Mouse (Mus musculus) megakaryocyte, adult 5-6 weeks (primary cell): ENCODE measurements around the gene Gm49325. TPM values are rescaled to one million over a fixed set of nuclear protein-coding genes. Genes with fewer than 3 reads are reported as not detected.

Experiments
- ATAC-seq: 2 replicates; pipeline ENCODE4 v1.8.0; 2016; ENCODE audit warnings: mild to moderate bottlenecking, inconsistent platforms; ENCODE audit not compliant: poor library complexity, severe bottlenecking
- total RNA-seq, 2 experiments: library from RNA; stranded (forward) in 1 of 2; stranded (reverse) in 1 of 2; fragments of 153-499, 151-499 nt in 1 of 2; fragments of 221-1000, 200-1000 nt in 1 of 2; gene quantifications; 2 replicates each; pipeline versions ENCODE4 v1.2.3 to v1.2.4; 2015 to 2017

Gm49325 gene
- total RNA-seq, 2 experiments from 2014 or later, result not detected

- no peak for ATAC-seq
Observed at GRCm38 (mm10) chr10:77588036-77588435, 18.0 kb upstream of the Gm49325 start.

GRCm38 (mm10) chr10:77589117-77589516 lies 16.9 kb upstream of the Gm49325 start:
- no peak for ATAC-seq

GRCm38 (mm10) chr10:77589749-77590148 lies 16.2 kb upstream of the Gm49325 start:
- no peak for ATAC-seq

- ATAC-seq, result peak; percentile 97
Observed at GRCm38 (mm10) chr10:77590812-77591211, 15.2 kb upstream of the Gm49325 start.

GRCm38 (mm10) chr10:77591546-77591945 lies 14.5 kb upstream of the Gm49325 start:
- no peak for ATAC-seq

- no peak for ATAC-seq
Observed at GRCm38 (mm10) chr10:77596060-77596459, 9.9 kb upstream of the Gm49325 start.

GRCm38 (mm10) chr10:77603021-77603420 lies 3.0 kb upstream of the Gm49325 start:
- ATAC-seq, result no peak

- no peak for ATAC-seq
Observed at GRCm38 (mm10) chr10:77604111-77604510, 1.9 kb upstream of the Gm49325 start.

- no peak for ATAC-seq
Observed at GRCm38 (mm10) chr10:77604958-77605357, 1.0 kb upstream of the Gm49325 start.

GRCm38 (mm10) chr10:77605368-77605767 lies 629 bp upstream of the Gm49325 start:
- peak; percentile 28; the same call in 1 of the 2 replicates for ATAC-seq

GRCm38 (mm10) chr10:77606855-77607254 lies 858 bp downstream of the Gm49325 start:
- peak; percentile 9; the same call in 1 of the 2 replicates for ATAC-seq

- no peak for ATAC-seq
Observed at GRCm38 (mm10) chr10:77607441-77607840, 1.4 kb downstream of the Gm49325 start.

- no peak for ATAC-seq
Observed at GRCm38 (mm10) chr10:77608589-77608988, 2.6 kb downstream of the Gm49325 start.

GRCm38 (mm10) chr10:77610221-77610961 lies 4.4 kb downstream of the Gm49325 start:
- no peak for ATAC-seq

GRCm38 (mm10) chr10:77613409-77613808 lies 7.4 kb downstream of the Gm49325 start:
- ATAC-seq, result no peak

- ATAC-seq, result no peak
Observed at GRCm38 (mm10) chr10:77615647-77616046, 9.7 kb downstream of the Gm49325 start.

- no peak for ATAC-seq
Observed at GRCm38 (mm10) chr10:77616166-77616565, 10.2 kb downstream of the Gm49325 start.

- ATAC-seq, result no peak
Observed at GRCm38 (mm10) chr10:77616926-77617325, 10.9 kb downstream of the Gm49325 start.

GRCm38 (mm10) chr10:77621546-77621945 lies 15.5 kb downstream of the Gm49325 start:
- ATAC-seq, result peak; percentile 8

- ATAC-seq, result peak; percentile 92
Observed at GRCm38 (mm10) chr10:77622055-77622988, 16.3 kb downstream of the Gm49325 start, which contains the start of gene Ube2g2. TSS of gene Ube2g2 (plus strand) at chr10:77622275.

- peak; percentile 12; the same call in 1 of the 2 replicates for ATAC-seq
Observed at GRCm38 (mm10) chr10:77623069-77623492, 17.1 kb downstream of the Gm49325 start.
